Mouse (Mus musculus): ENCODE measurements at regions not wholly inside any gene's neighbourhood (a gene's known extent, or its start where the extent isn't known, plus 50 kb on each side); places are given as distances from the start of the nearest gene placed in this dataset.

GRCm38 (mm10) chr3:57910020-57910419, 62.1 kb upstream of the Pfn2 start:
- no peak for DNase-seq (ENCODE audit: low spot score)

GRCm38 (mm10) chr3:57911831-57912596, 64.1 kb upstream of the Pfn2 start:
- DNase-seq (ENCODE audit: low spot score), result no peak

GRCm38 (mm10) chr3:57912650-57913343, 64.9 kb upstream of the Pfn2 start:
- no peak for DNase-seq (ENCODE audit: low spot score)

GRCm38 (mm10) chr3:57914687-57915086, 66.8 kb upstream of the Pfn2 start:
- DNase-seq (ENCODE audit: low spot score), result no peak

- no peak for DNase-seq (ENCODE audit: low spot score)
These were observed 71.0 kb upstream of the Pfn2 start for GRCm38 (mm10) chr3:57918913-57919312.

- DNase-seq (ENCODE audit: low spot score), result no peak
These were observed 71.7 kb upstream of the Pfn2 start for GRCm38 (mm10) chr3:57919390-57920089.

GRCm38 (mm10) chr3:57920090-57920432, 72.2 kb upstream of the Pfn2 start:
- no peak for DNase-seq (ENCODE audit: low spot score)

GRCm38 (mm10) chr3:57921071-57921882, 73.4 kb upstream of the Pfn2 start:
- DNase-seq (ENCODE audit: low spot score), result no peak

- no peak for DNase-seq (ENCODE audit: low spot score)
These were observed 75.2 kb upstream of the Pfn2 start for GRCm38 (mm10) chr3:57923061-57923460.

- no peak for DNase-seq (ENCODE audit: low spot score)
These were observed 85.0 kb upstream of the Pfn2 start for GRCm38 (mm10) chr3:57932657-57933539.

GRCm38 (mm10) chr3:57935042-57935610, 87.2 kb upstream of the Pfn2 start:
- DNase-seq (ENCODE audit: low spot score), result no peak

- no peak for DNase-seq (ENCODE audit: low spot score)
These were observed 92.9 kb upstream of the Pfn2 start for GRCm38 (mm10) chr3:57940504-57941381.

- no peak for DNase-seq (ENCODE audit: low spot score)
These were observed 96.8 kb upstream of the Pfn2 start for GRCm38 (mm10) chr3:57944698-57945097.

- DNase-seq (ENCODE audit: low spot score), result no peak
These were observed 97.9 kb upstream of the Pfn2 start for GRCm38 (mm10) chr3:57945765-57946164.

GRCm38 (mm10) chr3:57947331-57947730, 99.5 kb upstream of the Pfn2 start:
- no peak for DNase-seq (ENCODE audit: low spot score)

- no peak for DNase-seq (ENCODE audit: low spot score)
These were observed 100.8 kb upstream of the Pfn2 start for GRCm38 (mm10) chr3:57948720-57949119.

GRCm38 (mm10) chr3:57950431-57951331, 102.8 kb upstream of the Pfn2 start:
- DNase-seq (ENCODE audit: low spot score), result no peak

- DNase-seq (ENCODE audit: low spot score), result no peak
These were observed 103.6 kb upstream of the Pfn2 start for GRCm38 (mm10) chr3:57951438-57951837.
